Mouse (Mus musculus): ENCODE results near the gene Rest. TPM values are rescaled to one million over a fixed set of nuclear protein-coding genes. Genes with fewer than 3 reads are reported as not detected.

Gene Rest
- polyA plus RNA-seq (2012; rRNA removed; ENCODE audit: low replicate concordance) = 5.1 and 11.2 TPM in 2 replicates

GRCm38 (mm10) chr5:77265081-77265670, at the start of gene Rest:
Gene Rest, plus strand, starts transcription at chr5:77265491.

GRCm38 (mm10) chr5:77309924-77310772, 44.9 kb downstream of the Rest start, which contains the start of the genes Noa1 and Polr2b:
Gene Noa1, minus strand, starts transcription at chr5:77310084.
Gene Polr2b, plus strand, starts transcription at chr5:77310147.

Other genes starting within 250 kb of the Rest start
- not detected in 2 replicates for gene Thegl, start 249.5 kb upstream of the Rest start, polyA plus RNA-seq (2012; rRNA removed; ENCODE audit: low replicate concordance)
- 11.7 and 13.6 TPM in 2 replicates for gene Hopx, start 150.4 kb upstream of the Rest start, polyA plus RNA-seq (2012; rRNA removed; ENCODE audit: low replicate concordance)
- gene Spink2, start 54.0 kb upstream of the Rest start, polyA plus RNA-seq (2012; rRNA removed; ENCODE audit: low replicate concordance) = 1.3 and 6.7 TPM in 2 replicates
- gene Noa1, start 44.6 kb downstream of the Rest start, polyA plus RNA-seq (2012; rRNA removed; ENCODE audit: low replicate concordance) = 13.6 and 23.7 TPM in 2 replicates
- gene Polr2b, start 44.7 kb downstream of the Rest start, polyA plus RNA-seq (2012; rRNA removed; ENCODE audit: low replicate concordance) = 13.3 and 20.5 TPM in 2 replicates
- gene Igfbp7, start 142.6 kb downstream of the Rest start, polyA plus RNA-seq (2012; rRNA removed; ENCODE audit: low replicate concordance) = 978 and 3,538 TPM in 2 replicates

Data from subcutaneous adipose tissue, adult 2 months (tissue).